Mouse (Mus musculus) hindbrain, embryonic 12.5 days (tissue): ENCODE measurements at regions not wholly inside any gene's neighbourhood (a gene's known extent, or its start where the extent isn't known, plus 50 kb on each side); places are given as distances from the start of the nearest gene placed in this dataset.

Experiments used
- ATAC-seq: fragments of 200-750 bp; cut with Nextera tagmentation; 2 replicates; pipeline ENCODE4 v1.8.0; 2017; ENCODE audit warnings: moderate TSS enrichment; ENCODE audit not compliant: low FRiP score
- H3K27ac ChIP-seq: fragments of 300-500 bp; sonication (generic); 2 replicates; pipeline ENCODE4 v1.5.1; 2016; ENCODE audit warnings: mild to moderate bottlenecking
- H3K27me3 ChIP-seq: fragments of 300-500 bp; sonication (generic); 2 replicates; pipeline ENCODE4 v1.6.1; 2016; ENCODE audit warnings: mild to moderate bottlenecking
- H3K36me3 ChIP-seq: fragments of 300-500 bp; sonication (generic); 2 replicates; pipeline ENCODE4 v1.6.1; 2016; ENCODE audit warnings: mild to moderate bottlenecking
- H3K4me1 ChIP-seq: fragments of 300-500 bp; sonication (generic); 2 replicates; pipeline ENCODE4 v1.6.1; 2016
- H3K4me2 ChIP-seq: fragments of 300-500 bp; sonication (generic); replicated peaks from 2 replicates; pipeline ENCODE4 v1.6.1; 2016; ENCODE audit warnings: mild to moderate bottlenecking
- H3K4me3 ChIP-seq: fragments of 300-500 bp; sonication (generic); 2 replicates; pipeline ENCODE4 v1.5.1; 2016; ENCODE audit warnings: mild to moderate bottlenecking
- H3K9ac ChIP-seq: fragments of 300-500 bp; sonication (generic); 2 replicates; pipeline ENCODE4 v1.6.1; 2016; ENCODE audit warnings: mild to moderate bottlenecking, moderate library complexity
- H3K9me3 ChIP-seq: fragments of 300-500 bp; sonication (generic); replicated peaks from 2 replicates; pipeline ENCODE4 v1.6.1; 2016; ENCODE audit warnings: mild to moderate bottlenecking
- WGBS: fragments of 180-500 bp; shearing (Covaris S2); methylation state at CpG from one replicate; pipeline ENCODE4 v1.1.7; 2016; 5-methylcytosine and 5-hydroxymethylcytosine counted together

DNA sequence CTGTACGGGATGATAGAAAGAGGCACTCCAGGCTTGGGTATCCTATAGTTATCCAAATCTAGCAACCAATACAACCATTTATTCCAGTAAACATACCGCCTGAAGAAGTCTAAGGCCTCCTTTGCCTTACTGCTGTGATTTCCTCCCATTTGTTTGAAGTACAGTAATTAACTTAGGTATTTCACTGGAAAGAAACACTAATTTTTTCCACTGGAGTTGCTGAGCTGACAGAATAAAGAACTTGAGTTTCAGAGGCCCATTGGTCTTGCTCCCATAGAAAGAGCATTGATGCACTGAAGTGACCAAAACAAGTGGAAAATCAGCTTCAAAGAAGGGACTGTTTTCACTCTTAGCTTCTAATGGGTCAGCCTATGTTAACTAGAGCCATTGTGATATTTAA lies 1100.8 kb upstream of the Gm7489 start:
- no peak for ATAC-seq
- 95% methylated on average over 2 of the region's 2 CpGs for WGBS
- H3K4me2 ChIP-seq: no peak overlapping the region
- H3K4me3 ChIP-seq: no peak overlapping the region
- no peaks in the 10 kb centered on the region for H3K27me3 ChIP-seq
- H3K9ac ChIP-seq: no peak overlapping the region
- no peaks in the 10 kb centered on the region for H3K36me3 ChIP-seq
- no peaks in the 10 kb centered on the region for H3K4me1 ChIP-seq
- H3K27ac ChIP-seq: no peak overlapping the region
- no peaks in the 10 kb centered on the region for H3K9me3 ChIP-seq

GRCm38 (mm10) chr15:52785196-52785595 lies 1099.5 kb upstream of the Gm7489 start:
- H3K27me3 ChIP-seq: no peaks in the 10 kb centered on the region
- no peaks in the 10 kb centered on the region for H3K9me3 ChIP-seq
- no peaks in the 10 kb centered on the region for H3K36me3 ChIP-seq
- H3K9ac ChIP-seq: no peak overlapping the region
- 82% methylated on average over 3 of the region's 3 CpGs for WGBS
- H3K4me2 ChIP-seq: no peak overlapping the region
- H3K27ac ChIP-seq: no peak overlapping the region
- H3K4me1 ChIP-seq: no peaks in the 10 kb centered on the region
- no peak for ATAC-seq
- no peak overlapping the region for H3K4me3 ChIP-seq

DNA sequence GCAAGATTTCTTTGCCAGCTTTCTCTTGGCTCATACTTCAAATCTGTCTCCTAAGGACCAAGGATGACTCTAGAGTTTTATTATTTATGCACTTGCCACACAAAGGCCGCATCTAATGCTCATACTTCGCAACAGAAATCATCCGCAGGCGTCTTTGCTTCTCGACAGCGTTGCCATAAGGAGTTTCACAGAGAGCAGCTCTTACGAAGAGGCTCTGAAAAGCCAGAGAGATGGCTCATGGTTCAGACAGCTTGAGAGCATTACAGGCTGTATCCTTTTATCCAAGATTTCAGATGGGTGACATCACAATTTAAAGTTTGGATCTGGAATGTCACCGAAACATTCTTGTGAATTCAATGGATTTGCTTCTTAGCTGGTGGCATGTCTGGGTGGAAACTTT lies 1098.7 kb upstream of the Gm7489 start:
- Histone ChIP-seq H3K27me3 (no peaks in the 10 kb centered on the region), H3K27ac (no peak overlapping the region), H3K36me3 (no peaks in the 10 kb centered on the region), H3K9ac (no peak overlapping the region), H3K9me3 (no peaks in the 10 kb centered on the region), H3K4me1 (no peaks in the 10 kb centered on the region), H3K4me2 (no peak overlapping the region), H3K4me3 (no peak overlapping the region)
- no peak for ATAC-seq
- 90% methylated on average over 8 of the region's 8 CpGs for WGBS

DNA sequence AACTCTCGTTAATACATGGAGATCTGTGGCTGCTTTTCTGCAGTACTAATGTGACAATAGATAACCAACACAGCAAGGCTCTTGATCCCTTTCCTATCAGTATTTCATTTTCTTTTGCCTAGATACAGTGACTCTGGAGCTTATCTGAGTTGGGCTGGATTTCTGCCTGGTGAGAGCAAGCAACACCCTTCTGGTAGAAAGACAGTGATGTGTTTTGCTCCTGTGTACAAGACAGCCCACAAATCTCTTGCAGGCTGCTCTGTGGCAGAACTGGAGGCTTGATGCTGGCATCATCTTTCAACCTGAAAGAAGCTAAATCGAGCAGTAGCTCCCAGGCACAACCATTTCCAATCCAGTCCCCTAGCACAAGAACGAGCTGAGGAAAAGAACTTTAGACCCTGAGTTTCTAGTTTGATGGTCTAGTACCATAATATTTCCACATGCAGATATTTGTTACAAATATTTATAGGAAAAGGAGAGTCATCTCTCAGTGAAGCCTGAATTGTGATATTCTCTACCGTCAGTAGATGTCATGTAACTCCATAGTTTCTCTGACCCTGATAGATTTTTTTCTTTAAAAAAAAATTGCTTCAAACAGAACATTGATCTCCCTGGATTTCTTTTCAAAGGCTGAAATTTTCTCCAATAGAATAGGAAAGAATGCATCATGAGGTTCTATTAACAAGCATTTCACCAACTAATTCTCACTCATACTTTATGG lies 1079.1 kb upstream of the Gm7489 start:
- no peak for ATAC-seq
- Histone ChIP-seq H3K9ac (no peak overlapping the region), H3K4me2 (no peak overlapping the region), H3K36me3 (no peaks in the 10 kb centered on the region), H3K4me1 (no peaks in the 10 kb centered on the region), H3K4me3 (no peak overlapping the region), H3K27ac (no peak overlapping the region), H3K27me3 (no peaks in the 10 kb centered on the region), H3K9me3 (no peaks in the 10 kb centered on the region)
- WGBS: 80% methylated on average over 4 of the region's 4 CpGs

- no peak overlapping the region for H3K4me2 ChIP-seq
- no peaks in the 10 kb centered on the region for H3K36me3 ChIP-seq
- H3K27ac ChIP-seq: no peak overlapping the region
- H3K9me3 ChIP-seq: no peaks in the 10 kb centered on the region
- no peak overlapping the region for H3K4me3 ChIP-seq
- H3K9ac ChIP-seq: no peak overlapping the region
- no peak for ATAC-seq
- 81% methylated on average over 3 of the region's 3 CpGs for WGBS
- no peaks in the 10 kb centered on the region for H3K4me1 ChIP-seq
- no peaks in the 10 kb centered on the region for H3K27me3 ChIP-seq
Measured at GRCm38 (mm10) chr15:52808622-52809021, 1076.1 kb upstream of the Gm7489 start.

- Histone ChIP-seq H3K4me2 (no peak overlapping the region), H3K27ac (no peak overlapping the region), H3K4me3 (no peak overlapping the region), H3K27me3 (no peaks in the 10 kb centered on the region), H3K36me3 (no peaks in the 10 kb centered on the region), H3K9me3 (no peaks in the 10 kb centered on the region), H3K9ac (no peak overlapping the region), H3K4me1 (no peaks in the 10 kb centered on the region)
- no peak for ATAC-seq
- 92% methylated on average over 6 of the region's 6 CpGs for WGBS
Measured at GRCm38 (mm10) chr15:52820796-52821195, 1063.9 kb upstream of the Gm7489 start.

GRCm38 (mm10) chr15:52836896-52837295 lies 1047.8 kb upstream of the Gm7489 start:
- H3K27ac ChIP-seq: no peak overlapping the region
- no peaks in the 10 kb centered on the region for H3K27me3 ChIP-seq
- no peaks in the 10 kb centered on the region for H3K4me1 ChIP-seq
- no peaks in the 10 kb centered on the region for H3K9me3 ChIP-seq
- H3K36me3 ChIP-seq: no peaks in the 10 kb centered on the region
- ATAC-seq: no peak
- 77% methylated on average over 2 of the region's 2 CpGs for WGBS
- H3K4me3 ChIP-seq: no peak overlapping the region
- H3K4me2 ChIP-seq: no peak overlapping the region
- no peak overlapping the region for H3K9ac ChIP-seq

GRCm38 (mm10) chr15:52848132-52848531 lies 1036.6 kb upstream of the Gm7489 start:
- no peak overlapping the region for H3K4me2 ChIP-seq
- H3K27ac ChIP-seq: no peak overlapping the region
- no peaks in the 10 kb centered on the region for H3K36me3 ChIP-seq
- H3K4me1 ChIP-seq: no peaks in the 10 kb centered on the region
- no peak overlapping the region for H3K4me3 ChIP-seq
- no peaks in the 10 kb centered on the region for H3K9me3 ChIP-seq
- ATAC-seq: no peak
- H3K9ac ChIP-seq: no peak overlapping the region
- no peaks in the 10 kb centered on the region for H3K27me3 ChIP-seq

DNA sequence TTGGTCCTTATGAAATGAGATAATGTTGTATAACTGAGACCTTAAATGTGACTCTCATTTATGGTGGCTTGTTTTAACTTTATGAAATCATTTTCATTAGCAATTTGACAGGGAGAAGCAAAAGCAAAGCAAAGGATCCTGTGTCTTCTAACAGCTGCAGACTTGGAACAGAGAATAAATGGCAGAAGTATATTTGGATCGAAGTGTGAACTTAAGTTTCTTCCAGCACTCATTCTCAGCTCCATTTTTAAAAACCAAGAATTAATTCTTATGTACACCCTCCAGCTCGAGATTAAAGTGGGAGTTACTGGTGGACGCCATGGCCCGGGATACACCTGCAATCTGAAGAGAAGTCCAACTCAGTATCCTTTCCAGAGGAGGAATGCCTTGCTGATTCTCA lies 1026.0 kb upstream of the Gm7489 start:
- Histone ChIP-seq H3K9ac (no peak overlapping the region), H3K36me3 (no peaks in the 10 kb centered on the region), H3K4me1 (no peaks in the 10 kb centered on the region), H3K4me3 (no peak overlapping the region), H3K27ac (no peak overlapping the region), H3K27me3 (no peaks in the 10 kb centered on the region), H3K9me3 (no peaks in the 10 kb centered on the region), H3K4me2 (no peak overlapping the region)
- WGBS: 86% methylated on average over 4 of the region's 4 CpGs
- ATAC-seq: no peak

DNA sequence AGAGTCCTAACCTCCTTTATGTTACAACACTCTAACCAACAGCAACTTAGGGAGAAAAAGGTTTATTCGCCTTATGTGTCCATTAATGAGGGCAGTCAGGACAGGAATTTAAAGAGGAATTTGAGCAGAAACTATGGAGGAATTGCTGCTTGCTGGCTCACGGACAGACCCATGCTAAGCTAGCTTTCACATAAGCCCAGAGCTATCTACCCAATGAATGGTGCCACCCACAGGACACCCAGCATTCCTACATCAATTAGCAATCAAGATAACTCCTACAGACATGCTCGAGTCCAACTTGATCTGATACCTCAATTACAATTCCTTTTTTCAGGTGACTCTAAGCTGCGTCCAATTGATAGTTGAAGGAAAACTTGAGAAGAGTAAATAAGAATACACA lies 1021.2 kb upstream of the Gm7489 start:
- WGBS: 87% methylated on average over 4 of the region's 4 CpGs
- Histone ChIP-seq H3K9me3 (no peaks in the 10 kb centered on the region), H3K27me3 (no peaks in the 10 kb centered on the region), H3K36me3 (no peaks in the 10 kb centered on the region), H3K27ac (no peak overlapping the region), H3K9ac (no peak overlapping the region), H3K4me3 (no peak overlapping the region), H3K4me2 (no peak overlapping the region), H3K4me1 (no peaks in the 10 kb centered on the region)
- no peak for ATAC-seq

DNA sequence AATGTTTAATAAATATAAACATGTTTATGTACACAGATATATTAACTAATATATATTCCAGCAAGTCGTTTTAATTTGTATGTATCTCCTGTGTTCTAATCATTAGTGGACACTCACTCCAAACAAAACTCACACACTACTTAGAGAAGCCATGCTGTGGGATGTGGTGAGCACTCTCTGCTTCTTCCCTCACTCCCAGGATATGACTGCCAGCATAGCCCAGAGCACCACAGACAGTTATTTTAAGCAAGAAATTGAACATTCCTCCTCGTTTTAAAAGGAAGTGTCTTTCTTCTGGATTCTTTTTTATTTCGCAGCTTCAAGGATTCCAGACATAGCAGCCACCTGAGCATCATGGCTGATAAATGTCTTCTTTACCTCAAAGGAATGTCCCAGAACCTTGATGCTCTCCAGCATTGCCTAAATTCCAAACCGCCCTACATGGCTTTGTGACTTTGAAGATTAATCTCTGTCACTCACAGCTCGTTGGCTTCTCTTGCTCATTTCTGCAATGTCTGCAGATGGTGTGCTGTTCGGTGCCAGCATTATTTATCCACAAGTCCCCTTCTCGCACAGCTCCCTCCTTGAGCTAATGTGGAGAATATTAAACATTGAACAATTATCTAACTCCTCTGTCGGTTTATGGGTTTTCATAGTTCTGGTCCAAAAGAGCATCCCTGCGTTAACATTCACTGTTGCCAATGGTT lies 992.3 kb upstream of the Gm7489 start:
- H3K36me3 ChIP-seq: no peaks in the 10 kb centered on the region
- WGBS: 80% methylated on average over 9 of the region's 9 CpGs
- H3K9me3 ChIP-seq: no peaks in the 10 kb centered on the region
- H3K4me2 ChIP-seq: no peak overlapping the region
- H3K4me3 ChIP-seq: no peak overlapping the region
- H3K27ac ChIP-seq: no peak overlapping the region
- H3K9ac ChIP-seq: no peak overlapping the region
- ATAC-seq: no peak
- H3K27me3 ChIP-seq: no peaks in the 10 kb centered on the region
- H3K4me1 ChIP-seq: no peaks in the 10 kb centered on the region

DNA sequence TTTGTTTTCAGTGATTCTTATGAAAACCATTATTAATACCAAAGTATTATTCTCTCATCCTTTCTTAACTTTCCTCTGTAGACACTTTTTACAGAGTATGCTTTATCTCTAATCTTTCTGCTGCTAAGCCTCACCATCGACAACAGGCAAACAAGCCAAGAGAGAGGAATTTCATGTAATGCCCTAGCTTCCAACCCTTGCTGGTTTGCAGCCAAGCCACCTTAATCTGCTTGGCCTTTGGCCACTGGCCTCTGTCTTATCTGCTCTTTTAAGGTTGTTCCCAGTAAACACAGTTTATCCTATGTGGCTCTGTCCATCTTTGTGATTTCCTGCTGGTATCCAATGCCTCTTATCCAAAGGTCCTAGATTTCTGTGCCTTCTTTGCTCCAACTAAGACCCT lies 986.6 kb upstream of the Gm7489 start:
- no peak overlapping the region for H3K4me3 ChIP-seq
- no peaks in the 10 kb centered on the region for H3K27me3 ChIP-seq
- H3K36me3 ChIP-seq: no peaks in the 10 kb centered on the region
- H3K27ac ChIP-seq: no peak overlapping the region
- no peaks in the 10 kb centered on the region for H3K9me3 ChIP-seq
- H3K4me2 ChIP-seq: no peak overlapping the region
- no peaks in the 10 kb centered on the region for H3K4me1 ChIP-seq
- H3K9ac ChIP-seq: no peak overlapping the region
- WGBS: 90% methylated on average over 1 of the region's 1 CpGs
- no peak for ATAC-seq

DNA sequence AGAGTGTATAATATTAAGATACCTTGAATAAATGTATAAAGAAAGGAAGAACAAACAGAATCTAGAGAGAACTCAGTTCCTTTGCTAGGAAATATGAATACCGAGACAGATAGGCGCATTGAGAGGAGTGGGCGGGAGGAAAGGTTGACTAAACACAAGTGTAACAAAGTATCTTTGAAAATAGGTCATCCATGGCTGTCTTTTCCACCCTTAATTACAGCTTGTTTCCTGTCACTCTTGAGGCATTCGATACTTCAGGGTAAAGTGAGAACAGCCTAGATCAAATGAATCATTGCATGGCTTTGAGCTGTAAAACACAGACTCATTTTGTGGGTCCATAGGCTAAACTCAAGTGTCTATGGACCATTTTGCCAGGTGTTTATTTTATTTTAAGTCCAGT lies 985.3 kb upstream of the Gm7489 start:
- Histone ChIP-seq H3K4me2 (no peak overlapping the region), H3K27me3 (no peaks in the 10 kb centered on the region), H3K9me3 (no peaks in the 10 kb centered on the region), H3K4me3 (no peak overlapping the region), H3K4me1 (no peaks in the 10 kb centered on the region), H3K36me3 (no peaks in the 10 kb centered on the region), H3K9ac (no peak overlapping the region), H3K27ac (no peak overlapping the region)
- ATAC-seq: no peak
- WGBS: 82% methylated on average over 4 of the region's 4 CpGs
